Mouse (Mus musculus) thymus, postnatal 0 days (tissue): ENCODE data around the gene Ttll13. TPM values are rescaled to one million over a fixed set of nuclear protein-coding genes. Genes with fewer than 3 reads are reported as not detected.
A peak's percentile ranks its signal among the peaks of the same experiment; 100 is the strongest.

Experiments
- DNase-seq: peaks from one replicate; pipeline ENCODE4 v3.0.0-alpha.2; 2015; ENCODE audit warnings: low spot score
- polyA plus RNA-seq: library from polyadenylated mRNA; unstranded; fragments of >200 nt; fragmentation: Nextera tagmentation; extraction: Ambion mirVana; gene quantifications from 2 replicates; pipeline ENCODE4 v1.2.1, GENCODE M21; 2015

Gene Ttll13
- polyA plus RNA-seq, result 0.44 and 0.70 TPM in 2 replicates

- peak; percentile 97 for DNase-seq
Measured at GRCm38 (mm10) chr7:80246148-80246721, at the start of gene Ttll13. Gene Ttll13 (plus strand): TSS chr7:80246376.

DNA sequence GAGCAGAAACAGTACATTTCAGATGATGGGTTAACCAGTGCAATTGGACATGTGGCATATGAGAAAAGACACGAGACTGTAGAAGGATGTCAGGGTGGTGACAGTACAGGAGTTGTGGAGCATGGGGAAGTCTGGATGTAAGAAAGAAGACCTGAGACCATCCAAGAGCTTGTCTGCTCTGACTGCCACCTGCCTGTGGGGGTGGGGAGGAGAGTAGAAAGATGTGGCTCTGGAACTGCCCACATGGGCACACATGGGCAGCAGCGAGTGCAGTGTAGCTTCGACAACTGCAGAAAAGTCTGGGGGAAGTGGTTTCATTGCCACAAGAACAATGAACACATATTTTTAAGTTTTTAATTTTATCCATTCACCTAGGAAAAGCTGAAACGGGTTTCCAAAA lies 48.8 kb upstream of the Ttll13 start:
- peak; percentile 42 for DNase-seq

- peak; percentile 78 for DNase-seq
Measured at GRCm38 (mm10) chr7:80197941-80198778, 48.0 kb upstream of the Ttll13 start.

DNA sequence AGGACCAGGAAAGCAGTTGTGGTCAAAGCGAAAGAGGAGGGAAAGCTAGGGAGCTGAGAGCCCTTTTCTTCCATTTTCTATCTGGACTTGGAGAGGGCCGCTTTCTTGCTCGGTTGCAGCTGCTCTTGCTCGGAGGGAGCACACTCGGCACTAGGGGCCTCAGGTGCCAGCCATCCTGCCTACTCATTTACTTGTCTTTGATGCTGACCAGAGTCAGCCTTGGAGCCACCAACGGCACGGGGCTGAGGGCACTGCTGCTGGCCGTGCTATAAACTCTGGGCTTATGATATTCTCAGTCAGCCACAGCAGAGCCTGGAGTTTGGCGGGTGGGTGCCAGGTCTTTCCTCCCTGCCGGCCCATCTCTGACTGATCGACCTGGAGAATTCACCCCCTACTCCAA lies 47.3 kb upstream of the Ttll13 start:
- DNase-seq, result no peak

GRCm38 (mm10) chr7:80199286-80199685 lies 46.9 kb upstream of the Ttll13 start:
- no peak for DNase-seq

GRCm38 (mm10) chr7:80199851-80200587 lies 46.2 kb upstream of the Ttll13 start:
- no peak for DNase-seq

- no peak for DNase-seq
Measured at GRCm38 (mm10) chr7:80200588-80200945, 45.6 kb upstream of the Ttll13 start.

GRCm38 (mm10) chr7:80200963-80201539 lies 45.1 kb upstream of the Ttll13 start:
- DNase-seq, result no peak

- no peak for DNase-seq
Measured at GRCm38 (mm10) chr7:80201888-80202540, 44.2 kb upstream of the Ttll13 start.

DNA sequence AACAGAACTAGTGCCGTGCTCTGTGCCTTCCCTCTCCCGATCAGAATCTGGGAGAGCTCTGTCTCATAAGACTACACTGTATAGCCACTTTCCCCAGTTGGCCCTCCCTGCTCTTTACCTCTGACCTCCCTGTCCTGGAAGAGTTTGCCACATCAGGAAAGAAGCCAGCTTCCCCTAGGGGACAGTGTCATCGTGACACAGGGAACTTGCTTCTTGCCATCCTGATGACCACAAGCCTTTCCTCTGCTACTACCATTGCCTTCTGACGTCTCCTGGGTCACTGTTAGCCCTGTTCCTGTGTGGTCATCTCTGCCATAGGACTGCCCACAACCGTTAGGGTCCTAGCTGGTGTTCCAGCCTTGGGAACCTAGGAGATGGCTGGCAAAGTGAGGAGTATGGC lies 43.2 kb upstream of the Ttll13 start:
- no peak for DNase-seq

- no peak for DNase-seq
Measured at GRCm38 (mm10) chr7:80203638-80204096, 42.5 kb upstream of the Ttll13 start.

DNA sequence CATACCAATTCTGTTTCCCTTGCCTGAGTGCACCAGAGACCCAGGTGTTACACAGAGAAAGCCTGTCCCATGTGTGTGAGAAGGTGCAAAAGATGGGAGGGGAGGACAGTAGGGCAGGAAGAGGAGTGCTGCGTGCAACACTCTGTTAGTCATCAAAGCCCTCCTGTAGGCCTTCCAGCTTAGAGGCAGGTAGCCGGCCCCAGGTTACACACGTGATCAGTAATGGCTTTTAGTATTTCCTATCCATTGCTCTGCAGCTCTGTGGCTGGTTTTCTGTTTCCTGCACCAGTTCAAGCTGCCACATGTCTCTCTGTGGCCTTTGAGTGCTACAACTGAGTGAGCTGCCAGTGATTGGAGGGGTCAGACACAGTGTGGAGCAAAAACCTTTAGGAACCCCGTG lies 41.8 kb upstream of the Ttll13 start:
- DNase-seq, result peak; percentile 40

DNA sequence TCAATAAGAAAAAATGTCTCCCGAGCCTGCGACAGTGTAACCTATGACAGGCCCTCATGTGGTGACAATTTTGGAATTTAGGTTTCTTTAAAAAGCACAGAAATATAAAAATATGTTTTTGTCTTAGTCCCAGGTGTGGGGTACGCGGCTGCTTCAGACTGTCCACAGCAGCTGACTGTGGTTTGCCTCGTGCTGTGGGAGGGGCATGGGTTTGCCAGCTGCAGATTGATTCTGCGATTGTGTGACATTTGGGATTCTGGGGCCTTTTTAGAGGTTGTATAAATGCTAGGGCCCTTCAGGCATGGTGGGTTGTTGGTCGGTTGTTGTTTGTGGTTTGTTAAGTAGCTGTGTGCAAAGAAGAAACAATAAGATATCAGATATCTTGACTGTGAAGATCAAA lies 41.2 kb upstream of the Ttll13 start:
- peak; percentile 67 for DNase-seq

GRCm38 (mm10) chr7:80205705-80206589 lies 40.2 kb upstream of the Ttll13 start:
- no peak for DNase-seq

- DNase-seq, result no peak
Measured at GRCm38 (mm10) chr7:80207314-80207731, 38.9 kb upstream of the Ttll13 start.

DNA sequence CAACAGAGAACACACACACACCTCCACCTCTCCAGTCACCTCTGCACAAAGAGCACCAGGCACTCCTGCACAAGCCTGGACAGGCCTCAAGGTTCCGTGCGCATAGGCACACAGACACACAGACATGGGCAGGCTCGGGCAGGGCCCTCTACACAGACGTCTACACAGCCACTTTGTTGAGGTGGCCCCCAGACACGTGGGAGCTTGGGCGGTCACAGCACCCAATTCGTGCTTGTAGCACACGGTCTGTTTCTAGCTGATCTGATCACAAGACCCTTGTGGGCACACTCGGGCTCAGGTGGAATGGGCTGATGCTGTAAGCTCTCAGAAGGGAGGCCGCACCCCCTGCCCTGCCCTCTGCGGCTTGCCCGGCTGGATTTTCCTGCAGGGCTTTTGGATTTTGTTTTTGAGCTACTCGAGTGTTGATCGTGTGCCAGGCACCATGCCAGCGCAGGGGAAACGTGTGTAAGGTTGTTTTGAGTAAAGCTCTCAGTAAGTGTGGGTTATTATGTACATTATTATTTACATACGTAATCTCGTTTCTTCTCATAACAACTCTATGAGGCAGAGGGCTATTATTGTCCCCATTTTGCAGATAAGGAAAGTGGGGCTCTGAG lies 38.0 kb upstream of the Ttll13 start:
- no peak for DNase-seq

- DNase-seq, result no peak
Measured at GRCm38 (mm10) chr7:80208738-80209430, 37.3 kb upstream of the Ttll13 start.

- peak; percentile 85 for DNase-seq
Measured at GRCm38 (mm10) chr7:80209669-80210068, 36.5 kb upstream of the Ttll13 start.

DNA sequence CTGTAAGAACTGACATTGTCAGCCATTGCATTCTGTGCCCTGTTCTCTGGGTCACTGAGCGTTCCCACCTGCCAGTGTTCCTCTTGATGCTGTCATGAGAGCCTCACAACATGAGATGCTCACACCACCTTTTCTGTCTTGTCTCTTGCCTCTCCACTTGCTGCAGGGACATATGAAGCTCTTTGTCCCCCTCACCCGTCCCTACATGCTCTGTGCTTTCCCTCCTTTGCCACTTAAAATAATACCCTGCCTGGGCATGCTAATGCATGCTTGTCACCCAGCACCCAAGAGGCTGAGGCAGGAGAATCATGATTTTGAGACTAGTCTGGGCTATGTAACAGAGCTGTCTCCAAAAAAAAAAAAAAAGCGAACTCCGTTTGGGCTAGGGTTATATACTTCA lies 35.2 kb upstream of the Ttll13 start:
- DNase-seq, result no peak
